Mouse (Mus musculus) liver, postnatal 0 days (tissue): ENCODE results near the gene Ppp1r13b.

Source experiments
- CTCF ChIP-seq: sonication (generic); IDR thresholded peaks from 2 replicates; pipeline ENCODE4 v1.5.1; 2016; ENCODE audit warnings: antibody characterized with exemption, low read depth
- EP300 ChIP-seq: IDR thresholded peaks from 2 replicates; pipeline ENCODE4 v1.6.1; 2016; ENCODE audit warnings: antibody characterized with exemption, low read depth, mild to moderate bottlenecking

- TF ChIP-seq CTCF (no peak), EP300 (no peak)
Observed at GRCm38 (mm10) chr12:111855448-111855847, 52.5 kb downstream of the Ppp1r13b start.
